Mouse (Mus musculus): ENCODE results near the gene Pabpc6. TPM values are rescaled to one million over a fixed set of nuclear protein-coding genes. Genes with fewer than 3 reads are reported as not detected.

The Pabpc6 gene
- polyA plus RNA-seq, 1 experiment from 2014 or later: not detected

- WGBS: 59% methylated on average over 1 of the region's 1 CpGs
- Histone ChIP-seq H3K36me3 (ENCODE audit: control insufficient read depth, insufficient read depth, low read length) (no peaks in the 10 kb centered on the region), H3K4me3 (ENCODE audit: low read depth, low read length) (no peak overlapping the region), H3K27ac (ENCODE audit: low read depth, low read length) (no peak overlapping the region), H3K9ac (ENCODE audit: low read length) (no peak overlapping the region), H3K4me1 (replicated peaks; ENCODE audit: control insufficient read depth, insufficient read depth, low read length) (no peaks in the 10 kb centered on the region), H3K9me3 (ENCODE audit: control insufficient read depth, low read length) (no peaks in the 10 kb centered on the region), H3K4me2 (ENCODE audit: low read depth, low read length, severe bottlenecking) (no peak overlapping the region), H3K27me3 (ENCODE audit: control insufficient read depth, insufficient read depth, low read length) (no peaks in the 10 kb centered on the region)
- no peak for DNase-seq (ENCODE audit: low spot score)
- peak; percentile 67; the same call in 1 of the 2 replicates for ATAC-seq (replicated peaks; ENCODE audit: low FRiP score)
Measured at GRCm38 (mm10) chr17:9631081-9631480, 38.4 kb downstream of the Pabpc6 start.

DNA sequence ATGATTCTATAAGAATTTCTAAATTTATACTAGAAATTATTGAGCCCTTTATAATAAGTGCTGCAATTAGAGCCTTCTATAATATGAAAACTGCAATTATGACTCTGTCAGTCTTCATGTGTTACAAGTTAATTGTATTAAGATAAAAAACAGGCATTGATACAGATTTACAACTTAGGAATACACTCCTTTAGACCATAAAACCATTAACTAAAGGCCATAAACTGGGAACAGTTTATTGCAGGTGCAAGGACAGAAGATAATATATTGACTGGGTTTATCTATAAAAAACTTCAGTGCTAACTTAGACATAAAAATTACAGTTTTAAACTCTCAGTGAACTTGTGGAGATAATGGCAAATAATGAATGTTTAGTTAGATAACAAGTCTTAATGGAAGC lies 42.5 kb downstream of the Pabpc6 start:
- no peak overlapping the region for H3K9ac ChIP-seq (ENCODE audit: low read length)
- no peaks in the 10 kb centered on the region for H3K9me3 ChIP-seq (ENCODE audit: control insufficient read depth, low read length)
- H3K4me2 ChIP-seq (ENCODE audit: low read depth, low read length, severe bottlenecking): no peak overlapping the region
- ATAC-seq (replicated peaks; ENCODE audit: low FRiP score): no peak
- no peaks in the 10 kb centered on the region for H3K4me1 ChIP-seq (replicated peaks; ENCODE audit: control insufficient read depth, insufficient read depth, low read length)
- H3K36me3 ChIP-seq (ENCODE audit: control insufficient read depth, insufficient read depth, low read length): no peaks in the 10 kb centered on the region
- DNase-seq (ENCODE audit: low spot score): no peak
- H3K27ac ChIP-seq (ENCODE audit: low read depth, low read length): no peak overlapping the region
- no peak overlapping the region for H3K4me3 ChIP-seq (ENCODE audit: low read depth, low read length)
- H3K27me3 ChIP-seq (ENCODE audit: control insufficient read depth, insufficient read depth, low read length): no peaks in the 10 kb centered on the region

Other genes with a start within 250 kb of the Pabpc6 start
- gene Gm17728, start 247.7 kb downstream of the Pabpc6 start, polyA plus RNA-seq (2014; fragmentation: Nextera tagmentation; extraction: Ambion mirVana): not detected in 2 replicates